Mouse (Mus musculus): ENCODE measurements around the gene Gm10203. TPM values are rescaled to one million over a fixed set of nuclear protein-coding genes. Genes with fewer than 3 reads are reported as not detected.

Gene Gm10203
- polyA plus RNA-seq, 1 experiment from 2014 or later: not detected

DNA sequence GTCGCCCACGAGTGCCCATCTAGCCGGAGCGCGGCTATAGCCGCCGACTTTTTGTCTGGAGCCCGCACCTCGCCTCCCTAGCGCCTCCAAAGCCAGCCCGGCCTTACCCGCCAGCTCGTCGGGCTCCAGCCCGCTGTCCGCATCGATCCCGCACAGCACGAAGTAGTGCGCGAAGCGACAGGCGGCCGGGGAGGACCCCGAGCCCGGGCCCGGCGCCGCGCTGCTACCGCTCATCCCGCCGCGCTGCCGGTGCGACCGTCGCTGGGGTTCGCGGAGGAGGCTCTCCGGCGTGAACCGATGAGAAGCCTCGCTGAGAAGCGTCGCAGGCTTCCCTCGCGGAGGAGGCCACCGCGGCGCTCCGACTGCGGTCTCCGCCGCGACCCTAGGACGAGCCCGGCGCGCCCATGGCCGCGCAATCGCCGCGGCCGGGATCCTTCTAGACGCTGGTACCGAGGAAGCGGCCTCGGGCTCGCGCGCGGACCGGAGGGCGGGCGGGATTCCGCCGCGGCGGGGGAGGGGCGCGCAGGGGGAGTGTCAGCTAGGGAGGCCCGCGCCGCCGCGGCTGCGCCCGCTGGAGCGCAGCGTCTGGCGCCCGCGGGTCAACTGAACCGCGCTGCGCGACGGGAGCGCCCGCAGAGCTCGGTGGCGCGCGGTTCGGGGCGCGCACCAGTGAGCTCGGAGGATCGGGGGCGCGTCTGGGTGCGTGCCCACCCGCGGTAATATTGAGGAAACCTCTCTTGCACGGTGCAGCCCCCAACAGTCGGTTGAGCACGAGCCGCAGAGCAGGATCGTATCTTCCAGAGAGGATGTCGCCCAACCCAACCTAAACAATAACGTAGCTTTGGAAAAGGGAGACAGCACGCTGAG lies 28.7 kb upstream of the Gm10203 start, which contains the start of gene Dennd5b:
TSS of gene Dennd5b (minus strand) at position 605 of the 867 bp plus-strand sequence.
- no peaks in the 10 kb centered on the region for H3K9me3 ChIP-seq (ENCODE audit: control insufficient read depth, low read length)
- no peaks in the 10 kb centered on the region for H3K27me3 ChIP-seq (ENCODE audit: control insufficient read depth, insufficient read depth, low read length)
- ATAC-seq (replicated peaks; ENCODE audit: low FRiP score): peak; percentile 93
- H3K9ac ChIP-seq (ENCODE audit: low read length): peak within 1 kb of the TSS; percentile 95
- H3K4me1 ChIP-seq (replicated peaks; ENCODE audit: control insufficient read depth, insufficient read depth, low read length): no peaks in the 10 kb centered on the region
- peak within 1 kb of the TSS; percentile 75 for H3K4me2 ChIP-seq (ENCODE audit: low read depth, low read length, severe bottlenecking)
- H3K36me3 ChIP-seq (ENCODE audit: control insufficient read depth, insufficient read depth, low read length): no peaks in the 10 kb centered on the region
- peak; percentile 90 for DNase-seq (ENCODE audit: low spot score)
- H3K4me3 ChIP-seq (ENCODE audit: low read depth, low read length): peak within 1 kb of the TSS; percentile 83
- peak within 1 kb of the TSS; percentile 89 for H3K27ac ChIP-seq (ENCODE audit: low read depth, low read length)
- under 1% methylated on average over 122 of the region's 124 CpGs for WGBS

DNA sequence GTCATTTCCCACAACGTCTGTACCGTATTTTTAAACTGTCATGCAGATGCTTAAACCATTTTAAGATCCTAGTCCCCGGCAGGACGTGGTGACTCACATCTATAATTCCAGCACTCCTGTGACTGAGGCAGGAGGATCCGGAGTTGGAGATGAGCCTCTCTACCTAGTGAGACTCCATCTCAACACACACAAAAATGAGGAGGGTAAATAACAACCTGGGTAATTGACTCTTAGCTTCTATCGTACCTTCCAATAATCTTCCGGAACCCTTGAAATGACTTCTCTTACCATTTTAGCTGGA lies 28.1 kb upstream of the Gm10203 start:
- H3K36me3 ChIP-seq (ENCODE audit: control insufficient read depth, insufficient read depth, low read length): no peaks in the 10 kb centered on the region
- H3K9me3 ChIP-seq (ENCODE audit: control insufficient read depth, low read length): no peaks in the 10 kb centered on the region
- DNase-seq (ENCODE audit: low spot score): no peak
- peak overlapping the region; percentile 75 for H3K4me2 ChIP-seq (ENCODE audit: low read depth, low read length, severe bottlenecking)
- H3K4me1 ChIP-seq (replicated peaks; ENCODE audit: control insufficient read depth, insufficient read depth, low read length): no peaks in the 10 kb centered on the region
- H3K27ac ChIP-seq (ENCODE audit: low read depth, low read length): peak overlapping the region; percentile 89; the same call in 1 of the 2 replicates
- 13% methylated on average over 7 of the region's 7 CpGs for WGBS
- peak overlapping the region; percentile 83 for H3K4me3 ChIP-seq (ENCODE audit: low read depth, low read length)
- no peaks in the 10 kb centered on the region for H3K27me3 ChIP-seq (ENCODE audit: control insufficient read depth, insufficient read depth, low read length)
- ATAC-seq (replicated peaks; ENCODE audit: low FRiP score): peak; percentile 31; the same call in 1 of the 2 replicates
- H3K9ac ChIP-seq (ENCODE audit: low read length): peak overlapping the region; percentile 95

DNA sequence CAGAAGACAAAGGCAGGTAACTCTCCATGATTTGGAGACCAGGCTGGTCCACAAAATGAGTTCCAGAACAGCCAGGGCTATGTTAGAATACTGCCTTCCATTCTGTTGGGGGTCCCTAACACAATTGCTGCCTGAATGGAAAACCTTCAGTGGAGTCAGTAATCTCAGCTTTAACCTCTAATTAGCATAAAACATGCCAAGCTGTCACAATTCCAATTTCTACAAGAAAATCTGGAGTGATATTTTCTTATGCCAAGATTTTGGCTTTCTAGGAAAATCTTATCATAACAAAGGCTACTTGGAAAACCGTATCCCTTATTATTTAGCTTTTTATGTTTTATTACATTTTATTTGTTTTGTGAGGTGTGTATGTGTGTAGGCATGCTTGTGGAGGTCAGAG lies 26.5 kb upstream of the Gm10203 start:
- Histone ChIP-seq H3K9ac (ENCODE audit: low read length) (no peak overlapping the region), H3K4me3 (ENCODE audit: low read depth, low read length) (no peak overlapping the region), H3K9me3 (ENCODE audit: control insufficient read depth, low read length) (no peaks in the 10 kb centered on the region), H3K36me3 (ENCODE audit: control insufficient read depth, insufficient read depth, low read length) (no peaks in the 10 kb centered on the region), H3K27ac (ENCODE audit: low read depth, low read length) (no peak overlapping the region), H3K4me2 (ENCODE audit: low read depth, low read length, severe bottlenecking) (no peak overlapping the region), H3K4me1 (replicated peaks; ENCODE audit: control insufficient read depth, insufficient read depth, low read length) (no peaks in the 10 kb centered on the region), H3K27me3 (ENCODE audit: control insufficient read depth, insufficient read depth, low read length) (no peaks in the 10 kb centered on the region)
- WGBS: 89% methylated on average over 1 of the region's 1 CpGs
- no peak for DNase-seq (ENCODE audit: low spot score)
- no peak for ATAC-seq (replicated peaks; ENCODE audit: low FRiP score)

DNA sequence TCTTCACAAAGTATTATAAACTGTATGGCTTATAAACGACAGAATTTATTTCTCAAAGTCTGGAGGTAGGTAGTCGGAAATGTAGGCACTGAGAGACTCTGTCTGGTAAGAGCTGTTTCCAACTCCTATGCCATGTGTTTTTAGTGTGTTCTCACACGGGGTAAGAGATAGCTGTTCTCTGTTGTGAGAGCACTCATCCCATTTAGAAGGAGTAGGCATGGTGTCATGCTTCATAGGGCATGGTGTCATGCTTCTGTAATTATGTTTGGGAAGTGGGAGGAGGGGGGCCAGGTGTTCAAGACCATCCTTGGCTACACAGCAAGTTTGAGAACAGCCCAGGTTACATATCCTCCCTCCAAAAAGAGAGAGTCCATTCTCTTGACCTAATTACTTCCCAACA lies 22.4 kb upstream of the Gm10203 start:
- Histone ChIP-seq H3K4me1 (replicated peaks; ENCODE audit: control insufficient read depth, insufficient read depth, low read length) (no peaks in the 10 kb centered on the region), H3K27ac (ENCODE audit: low read depth, low read length) (no peak overlapping the region), H3K36me3 (ENCODE audit: control insufficient read depth, insufficient read depth, low read length) (no peaks in the 10 kb centered on the region), H3K4me3 (ENCODE audit: low read depth, low read length) (no peak overlapping the region), H3K9ac (ENCODE audit: low read length) (no peak overlapping the region), H3K9me3 (ENCODE audit: control insufficient read depth, low read length) (no peaks in the 10 kb centered on the region), H3K4me2 (ENCODE audit: low read depth, low read length, severe bottlenecking) (no peak overlapping the region), H3K27me3 (ENCODE audit: control insufficient read depth, insufficient read depth, low read length) (no peaks in the 10 kb centered on the region)
- DNase-seq (ENCODE audit: low spot score) (no peak), ATAC-seq (replicated peaks; ENCODE audit: low FRiP score) (no peak)
- 77% methylated on average over 3 of the region's 3 CpGs for WGBS

DNA sequence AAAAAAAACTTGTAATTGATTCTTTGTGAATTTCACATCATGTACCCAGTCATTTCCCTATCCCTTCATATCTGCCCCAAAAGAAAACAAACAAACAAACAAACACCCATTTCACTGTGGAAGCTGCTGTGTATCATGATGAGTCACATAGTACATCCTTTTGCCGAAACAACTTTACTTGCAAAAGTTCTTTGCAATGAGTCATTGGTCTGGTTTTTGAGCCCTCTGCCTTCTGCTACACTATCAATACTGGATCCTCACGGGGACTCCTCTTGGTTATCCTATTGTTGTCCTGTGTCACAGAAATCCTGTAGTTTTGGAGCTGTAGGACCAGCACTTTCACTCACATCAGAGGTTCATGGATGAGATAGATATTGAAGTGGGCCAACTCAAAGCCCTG lies 21.1 kb upstream of the Gm10203 start:
- Histone ChIP-seq H3K27me3 (ENCODE audit: control insufficient read depth, insufficient read depth, low read length) (no peaks in the 10 kb centered on the region), H3K27ac (ENCODE audit: low read depth, low read length) (no peak overlapping the region), H3K9ac (ENCODE audit: low read length) (no peak overlapping the region), H3K4me3 (ENCODE audit: low read depth, low read length) (no peak overlapping the region), H3K4me2 (ENCODE audit: low read depth, low read length, severe bottlenecking) (no peak overlapping the region), H3K9me3 (ENCODE audit: control insufficient read depth, low read length) (no peaks in the 10 kb centered on the region), H3K4me1 (replicated peaks; ENCODE audit: control insufficient read depth, insufficient read depth, low read length) (no peaks in the 10 kb centered on the region), H3K36me3 (ENCODE audit: control insufficient read depth, insufficient read depth, low read length) (no peaks in the 10 kb centered on the region)
- ATAC-seq (replicated peaks; ENCODE audit: low FRiP score) (no peak), DNase-seq (ENCODE audit: low spot score) (no peak)
- WGBS: 86% methylated on average over 2 of the region's 2 CpGs

DNA sequence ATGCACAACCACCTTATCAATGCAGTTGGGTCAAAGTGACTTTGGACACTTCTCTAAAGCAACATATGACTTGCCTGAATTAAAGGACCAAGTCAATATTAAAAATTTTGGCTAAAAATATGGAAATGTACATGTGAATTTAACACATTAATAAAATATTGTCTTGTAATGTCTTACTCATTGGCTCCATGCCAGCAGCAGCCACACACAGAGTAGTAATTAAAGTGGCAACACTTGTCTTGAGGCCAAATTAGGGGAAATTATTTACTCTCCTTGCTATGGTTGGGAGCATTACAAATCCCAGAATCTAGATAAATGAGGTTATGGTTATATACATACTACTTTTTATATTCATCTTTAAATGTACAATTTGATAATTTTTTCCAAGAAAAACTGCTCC lies 13.0 kb upstream of the Gm10203 start:
- no peaks in the 10 kb centered on the region for H3K4me1 ChIP-seq (replicated peaks; ENCODE audit: control insufficient read depth, insufficient read depth, low read length)
- H3K4me2 ChIP-seq (ENCODE audit: low read depth, low read length, severe bottlenecking): no peak overlapping the region
- ATAC-seq (replicated peaks; ENCODE audit: low FRiP score) (no peak), DNase-seq (ENCODE audit: low spot score) (no peak)
- H3K9me3 ChIP-seq (ENCODE audit: control insufficient read depth, low read length): no peaks in the 10 kb centered on the region
- no peaks in the 10 kb centered on the region for H3K36me3 ChIP-seq (ENCODE audit: control insufficient read depth, insufficient read depth, low read length)
- H3K27me3 ChIP-seq (ENCODE audit: control insufficient read depth, insufficient read depth, low read length): no peaks in the 10 kb centered on the region
- no peak overlapping the region for H3K4me3 ChIP-seq (ENCODE audit: low read depth, low read length)
- no peak overlapping the region for H3K27ac ChIP-seq (ENCODE audit: low read depth, low read length)
- no peak overlapping the region for H3K9ac ChIP-seq (ENCODE audit: low read length)

DNA sequence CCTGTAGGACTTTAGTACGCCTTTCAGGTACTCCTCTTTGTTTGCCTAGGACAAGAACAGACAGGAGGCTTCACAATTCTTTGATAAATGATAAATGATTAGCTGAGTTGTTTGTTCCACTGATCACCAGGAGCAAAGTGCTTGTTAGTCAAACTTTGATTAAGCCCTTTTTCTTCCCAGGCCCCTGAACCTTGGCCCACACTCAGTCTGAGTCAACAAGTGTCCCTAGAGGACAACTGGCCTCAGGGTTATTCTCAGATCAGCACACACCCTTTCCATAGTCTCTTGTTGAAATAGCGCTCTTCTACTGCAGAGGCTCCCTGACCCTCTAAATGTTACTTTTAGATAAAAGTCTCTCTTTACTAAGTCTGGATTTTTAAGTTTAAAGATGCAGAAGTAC lies 11.0 kb upstream of the Gm10203 start:
- H3K9ac ChIP-seq (ENCODE audit: low read length): no peak overlapping the region
- no peaks in the 10 kb centered on the region for H3K4me1 ChIP-seq (replicated peaks; ENCODE audit: control insufficient read depth, insufficient read depth, low read length)
- ATAC-seq (replicated peaks; ENCODE audit: low FRiP score) (no peak), DNase-seq (ENCODE audit: low spot score) (no peak)
- no peaks in the 10 kb centered on the region for H3K36me3 ChIP-seq (ENCODE audit: control insufficient read depth, insufficient read depth, low read length)
- WGBS: 74% methylated on average over 2 of the region's 2 CpGs
- no peak overlapping the region for H3K4me3 ChIP-seq (ENCODE audit: low read depth, low read length)
- no peak overlapping the region for H3K27ac ChIP-seq (ENCODE audit: low read depth, low read length)
- H3K9me3 ChIP-seq (ENCODE audit: control insufficient read depth, low read length): no peaks in the 10 kb centered on the region
- H3K4me2 ChIP-seq (ENCODE audit: low read depth, low read length, severe bottlenecking): no peak overlapping the region
- no peaks in the 10 kb centered on the region for H3K27me3 ChIP-seq (ENCODE audit: control insufficient read depth, insufficient read depth, low read length)

DNA sequence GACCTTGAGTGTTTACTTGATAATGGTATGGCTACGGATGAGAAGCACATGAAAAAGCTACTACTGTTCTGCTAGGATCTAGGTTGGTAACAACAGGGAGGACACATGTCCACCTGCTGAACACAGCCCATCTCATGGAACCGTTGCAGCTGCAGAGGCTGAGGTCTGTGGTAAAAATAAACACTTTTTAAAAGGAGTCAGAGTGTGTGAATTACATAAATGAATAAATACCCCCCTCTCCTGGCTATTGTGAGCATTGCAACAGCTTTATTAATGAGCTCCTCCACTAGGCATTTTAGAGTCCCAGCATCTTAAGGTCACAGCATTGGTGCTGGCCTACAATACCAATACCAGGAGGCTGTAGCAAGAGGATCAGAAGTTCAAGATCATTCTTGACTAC lies 10.1 kb upstream of the Gm10203 start:
- Histone ChIP-seq H3K36me3 (ENCODE audit: control insufficient read depth, insufficient read depth, low read length) (no peaks in the 10 kb centered on the region), H3K4me1 (replicated peaks; ENCODE audit: control insufficient read depth, insufficient read depth, low read length) (no peaks in the 10 kb centered on the region), H3K27me3 (ENCODE audit: control insufficient read depth, insufficient read depth, low read length) (no peaks in the 10 kb centered on the region), H3K4me2 (ENCODE audit: low read depth, low read length, severe bottlenecking) (no peak overlapping the region), H3K27ac (ENCODE audit: low read depth, low read length) (no peak overlapping the region), H3K4me3 (ENCODE audit: low read depth, low read length) (no peak overlapping the region), H3K9ac (ENCODE audit: low read length) (no peak overlapping the region), H3K9me3 (ENCODE audit: control insufficient read depth, low read length) (no peaks in the 10 kb centered on the region)
- ATAC-seq (replicated peaks; ENCODE audit: low FRiP score): no peak
- WGBS: 45% methylated on average over 2 of the region's 2 CpGs
- DNase-seq (ENCODE audit: low spot score): no peak

DNA sequence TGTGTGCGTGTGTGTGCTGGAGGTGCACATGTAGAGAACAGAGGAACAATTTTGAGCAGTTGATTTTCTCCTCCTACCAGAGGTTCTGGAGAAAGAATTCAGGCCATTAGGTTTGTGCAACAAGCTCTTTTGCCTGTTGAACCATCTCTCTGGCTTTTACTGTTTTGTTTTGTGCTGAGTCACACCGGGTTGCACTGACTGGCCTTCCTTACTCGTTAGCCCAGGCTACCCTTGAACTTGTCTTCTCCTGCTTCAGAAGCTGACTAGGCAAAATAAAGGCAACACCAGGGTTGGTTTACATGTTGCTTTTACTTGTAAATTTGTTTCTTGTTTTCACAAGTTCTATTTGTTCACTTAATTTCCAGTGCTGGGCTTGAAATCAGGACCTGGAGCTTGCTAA lies 6.9 kb upstream of the Gm10203 start:
- Histone ChIP-seq H3K9me3 (ENCODE audit: control insufficient read depth, low read length) (no peaks in the 10 kb centered on the region), H3K9ac (ENCODE audit: low read length) (no peak overlapping the region), H3K27me3 (ENCODE audit: control insufficient read depth, insufficient read depth, low read length) (no peaks in the 10 kb centered on the region), H3K4me1 (replicated peaks; ENCODE audit: control insufficient read depth, insufficient read depth, low read length) (no peaks in the 10 kb centered on the region), H3K27ac (ENCODE audit: low read depth, low read length) (no peak overlapping the region), H3K36me3 (ENCODE audit: control insufficient read depth, insufficient read depth, low read length) (no peaks in the 10 kb centered on the region), H3K4me2 (ENCODE audit: low read depth, low read length, severe bottlenecking) (no peak overlapping the region), H3K4me3 (ENCODE audit: low read depth, low read length) (no peak overlapping the region)
- DNase-seq (ENCODE audit: low spot score): no peak
- WGBS: 72% methylated on average over 3 of the region's 3 CpGs
- no peak for ATAC-seq (replicated peaks; ENCODE audit: low FRiP score)

Data from forebrain, embryonic 11.5 days (tissue).